Mouse (Mus musculus) induced T-regulatory cell, adult 2 months (primary cell): ENCODE measurements around the gene Fto.

ENCODE experiments used
- DNase-seq: peaks from one replicate; pipeline ENCODE4 v3.0.0-alpha.2; 2012; ENCODE audit warnings: low read depth

Gene Fto

GRCm38 (mm10) chr8:91392261-91392660, 78.9 kb downstream of the Fto start:
- no peak for DNase-seq

- peak; percentile 53 for DNase-seq
Measured at GRCm38 (mm10) chr8:91395340-91396055, 82.2 kb downstream of the Fto start.

GRCm38 (mm10) chr8:91398053-91398452, 84.7 kb downstream of the Fto start:
- DNase-seq = no peak

GRCm38 (mm10) chr8:91402980-91403975, 90.0 kb downstream of the Fto start:
- DNase-seq = no peak

GRCm38 (mm10) chr8:91404311-91404710, 91.0 kb downstream of the Fto start:
- DNase-seq = no peak

- no peak for DNase-seq
Measured at GRCm38 (mm10) chr8:91405099-91405498, 91.8 kb downstream of the Fto start.

- no peak for DNase-seq
Measured at GRCm38 (mm10) chr8:91406624-91407290, 93.4 kb downstream of the Fto start.

GRCm38 (mm10) chr8:91407880-91408279, 94.6 kb downstream of the Fto start:
- DNase-seq = no peak

- no peak for DNase-seq
Measured at GRCm38 (mm10) chr8:91410007-91410406, 96.7 kb downstream of the Fto start.

- DNase-seq = no peak
Measured at GRCm38 (mm10) chr8:91424491-91425074, 111.3 kb downstream of the Fto start.

GRCm38 (mm10) chr8:91425251-91425866, 112.0 kb downstream of the Fto start:
- DNase-seq = no peak

- no peak for DNase-seq
Measured at GRCm38 (mm10) chr8:91426496-91426895, 113.2 kb downstream of the Fto start.

- DNase-seq = no peak
Measured at GRCm38 (mm10) chr8:91430333-91430940, 117.1 kb downstream of the Fto start.

GRCm38 (mm10) chr8:91436036-91436435, 122.7 kb downstream of the Fto start:
- no peak for DNase-seq

GRCm38 (mm10) chr8:91443911-91444310, 130.6 kb downstream of the Fto start:
- no peak for DNase-seq

GRCm38 (mm10) chr8:91444636-91445410, 131.5 kb downstream of the Fto start:
- DNase-seq = no peak

GRCm38 (mm10) chr8:91445516-91445915, 132.2 kb downstream of the Fto start:
- no peak for DNase-seq

GRCm38 (mm10) chr8:91446008-91446407, 132.7 kb downstream of the Fto start:
- no peak for DNase-seq

- no peak for DNase-seq
Measured at GRCm38 (mm10) chr8:91448667-91449329, 135.5 kb downstream of the Fto start.

GRCm38 (mm10) chr8:91454926-91455325, 141.6 kb downstream of the Fto start:
- no peak for DNase-seq
